Mouse (Mus musculus) intestine, embryonic 15.5 days (tissue): ENCODE data around the gene Ncoa6. TPM values are rescaled to one million over a fixed set of nuclear protein-coding genes. Genes with fewer than 3 reads are reported as not detected.

Source experiments
- ATAC-seq: fragments of 200-750 bp; cut with Nextera tagmentation; 2 replicates; pipeline ENCODE4 v1.8.0; 2017; ENCODE audit warnings: moderate TSS enrichment, moderate library complexity
- H3K27ac ChIP-seq: fragments of 300-500 bp; sonication (generic); 2 replicates; pipeline ENCODE4 v1.5.1; 2015; ENCODE audit warnings: mild to moderate bottlenecking, inconsistent platforms
- H3K27me3 ChIP-seq: fragments of 300-500 bp; sonication (generic); replicated peaks from 2 replicates; pipeline ENCODE4 v1.6.1; 2015; ENCODE audit warnings: inconsistent platforms
- H3K36me3 ChIP-seq: fragments of 300-500 bp; sonication (generic); 2 replicates; pipeline ENCODE4 v1.6.1; 2015; ENCODE audit warnings: inconsistent platforms
- H3K4me1 ChIP-seq: fragments of 300-500 bp; sonication (generic); replicated peaks from 2 replicates; pipeline ENCODE4 v1.6.1; 2015; ENCODE audit warnings: inconsistent platforms
- H3K4me2 ChIP-seq: fragments of 300-500 bp; sonication (generic); replicated peaks from 2 replicates; pipeline ENCODE4 v1.6.1; 2015; ENCODE audit warnings: mild to moderate bottlenecking, inconsistent platforms
- H3K4me3 ChIP-seq: fragments of 300-500 bp; sonication (generic); replicated peaks from 2 replicates; pipeline ENCODE4 v1.5.1; 2015; ENCODE audit warnings: inconsistent platforms
- H3K9ac ChIP-seq: fragments of 300-500 bp; sonication (generic); 2 replicates; pipeline ENCODE4 v1.6.1; 2015; ENCODE audit warnings: inconsistent platforms
- H3K9me3 ChIP-seq: fragments of 300-500 bp; sonication (generic); 2 replicates; pipeline ENCODE4 v1.6.1; 2016; ENCODE audit warnings: inconsistent platforms
- WGBS: fragments of 180-500 bp; shearing (Covaris S2); methylation state at CpG from one replicate; pipeline ENCODE4 v1.1.7; 2015; 5-methylcytosine and 5-hydroxymethylcytosine counted together
- polyA plus RNA-seq: library from polyadenylated mRNA; unstranded; fragments of >200 nt; fragmentation: Nextera tagmentation; extraction: Ambion mirVana; gene quantifications from 2 replicates; pipeline ENCODE4 v1.2.1, GENCODE M21; 2015

The Ncoa6 gene
- 15.5 and 18.2 TPM in 2 replicates for polyA plus RNA-seq

DNA sequence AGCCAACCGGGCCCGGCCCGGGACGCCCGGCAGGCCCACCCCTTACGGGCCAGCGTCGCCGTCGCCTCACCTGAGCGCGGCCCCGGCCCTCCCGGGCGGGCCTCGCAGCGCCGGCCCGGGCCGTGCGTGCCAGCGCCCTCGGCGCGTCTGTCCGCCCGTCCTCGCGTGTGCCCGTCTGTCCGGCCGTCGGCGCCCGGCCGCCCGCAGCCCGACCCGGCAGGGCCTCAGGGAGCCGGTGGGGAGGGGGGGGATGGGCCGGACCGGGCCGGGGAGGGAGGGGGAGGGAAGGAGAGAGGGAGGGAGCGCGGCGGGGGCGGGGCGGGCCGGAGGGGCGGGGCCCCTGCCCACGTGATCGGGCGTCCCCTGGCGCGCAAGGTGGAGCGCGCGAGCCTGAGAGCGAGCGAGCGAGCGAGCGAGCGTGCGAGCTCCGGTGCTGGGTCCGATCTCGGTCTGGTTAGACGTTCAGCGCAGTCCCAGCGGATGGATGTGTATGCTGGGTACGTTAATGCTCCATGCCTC lies at the start of gene Ncoa6:
Gene Ncoa6 (minus strand): TSS at position 325 of the 519 bp plus-strand sequence.
- WGBS, result under 1% methylated on average over 61 of the region's 72 CpGs
- ATAC-seq, result peak; percentile 87
- Histone ChIP-seq H3K4me2 (peak within 1 kb of the TSS; percentile 81), H3K4me1 (peaks cover 9% of the 10 kb centered on the region; the same call in 1 of the 2 replicates), H3K9me3 (no peaks in the 10 kb centered on the region), H3K4me3 (peak within 1 kb of the TSS; percentile 98), H3K27ac (peak within 1 kb of the TSS; percentile 86), H3K9ac (peak within 1 kb of the TSS; percentile 96), H3K27me3 (no peaks in the 10 kb centered on the region), H3K36me3 (no peaks in the 10 kb centered on the region)

DNA sequence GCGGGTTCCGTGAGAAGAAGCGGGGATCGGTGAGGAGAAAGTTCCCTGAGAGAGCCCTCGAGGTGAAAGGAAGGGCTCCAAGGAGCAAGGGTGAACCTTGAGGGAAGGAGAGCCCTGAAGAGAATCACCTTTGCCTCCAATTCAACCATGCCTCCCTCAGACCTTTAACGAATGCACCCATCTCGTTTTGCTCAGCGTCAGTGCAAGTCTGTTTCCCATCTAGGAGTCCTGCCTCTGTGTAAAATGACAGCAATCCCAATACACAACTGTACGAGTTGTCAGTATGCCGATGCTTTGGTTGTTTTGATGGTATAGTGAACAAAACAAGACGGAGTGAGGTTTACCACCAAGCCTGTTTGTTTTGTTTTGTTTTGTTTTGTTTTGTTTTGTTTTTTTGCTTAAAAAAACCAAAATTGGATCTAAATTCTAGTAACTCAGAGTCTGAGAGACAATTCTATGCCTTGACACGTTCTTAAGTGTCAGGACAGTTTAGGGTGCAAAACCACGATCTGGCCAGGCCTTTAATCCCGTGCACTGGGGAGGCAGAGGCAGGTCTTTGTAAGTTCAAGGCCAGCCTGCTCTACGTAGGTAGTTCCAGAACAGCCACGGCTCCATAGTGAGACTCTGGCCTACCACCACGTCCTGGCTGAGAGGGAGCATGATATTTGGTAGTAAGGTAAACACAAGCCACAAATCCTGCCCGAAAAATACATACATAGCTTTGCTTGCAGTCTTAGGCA lies 45.0 kb upstream of the Ncoa6 start:
- Histone ChIP-seq H3K9me3 (no peaks in the 10 kb centered on the region), H3K27me3 (peaks cover 6% of the 10 kb centered on the region; the same call in 1 of the 2 replicates), H3K4me1 (peaks cover 8% of the 10 kb centered on the region), H3K4me2 (peak overlapping the region; percentile 86), H3K36me3 (no peaks in the 10 kb centered on the region), H3K27ac (no peak overlapping the region), H3K4me3 (peak overlapping the region; percentile 89), H3K9ac (peak overlapping the region; percentile 68)
- no peak for ATAC-seq
- 22% methylated on average over 18 of the region's 18 CpGs for whole genome bisulfite sequencing

DNA sequence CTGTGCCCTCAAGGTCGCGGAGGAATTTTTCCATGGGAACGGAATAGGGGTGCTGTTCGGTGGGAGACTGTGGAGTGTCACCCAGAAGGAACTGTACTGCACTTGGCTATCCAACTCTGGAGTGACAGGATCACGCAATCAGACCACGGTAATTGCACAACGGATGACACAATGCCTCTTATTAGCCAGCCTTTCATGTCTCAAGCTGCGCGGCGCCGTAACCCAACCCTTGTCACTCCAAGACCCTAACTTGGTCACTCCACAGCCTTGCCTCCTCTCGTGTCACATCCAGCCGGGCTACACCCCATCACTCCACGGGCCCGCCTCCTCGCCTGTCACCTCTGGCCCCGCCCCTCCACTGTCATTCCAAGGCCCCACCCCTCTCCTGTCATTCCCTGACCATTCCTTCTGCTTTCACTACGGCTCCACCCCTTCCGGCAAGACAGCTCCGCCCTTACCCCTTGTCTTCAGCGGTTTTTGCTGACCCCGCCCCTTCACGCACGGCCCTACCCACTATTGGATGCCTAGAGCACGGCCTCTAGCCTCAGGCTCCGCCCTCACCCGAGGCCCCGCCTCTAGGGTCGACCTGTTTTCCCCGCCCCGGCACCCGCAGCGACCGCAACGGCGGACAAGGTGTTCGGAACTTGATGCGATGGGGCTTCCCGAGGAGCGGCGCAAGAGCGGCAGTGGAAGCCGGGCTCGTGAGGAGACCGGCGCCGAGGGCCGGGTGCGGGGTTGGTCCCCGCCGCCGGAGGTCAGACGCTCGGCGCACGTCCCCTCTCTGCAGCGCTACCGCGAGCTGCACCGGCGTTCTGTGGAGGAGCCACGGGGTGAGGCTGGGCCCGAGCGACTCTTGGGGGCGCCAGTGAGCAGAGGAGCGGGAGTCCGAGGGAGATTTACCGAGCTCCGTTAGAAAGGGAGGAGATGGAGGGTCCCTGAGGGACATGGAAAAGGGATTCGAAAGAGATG lies 44.0 kb upstream of the Ncoa6 start, which contains the start of the genes Acss2 and Ggt7:
Gene Acss2 (plus strand): TSS at position 494 of the 969 bp plus-strand sequence.
Gene Ggt7 (minus strand): TSS at position 783 of the 969 bp plus-strand sequence.
- H3K4me2 ChIP-seq, result peak within 1 kb of the TSS; percentile 86
- H3K4me1 ChIP-seq, result peaks cover 8% of the 10 kb centered on the region
- H3K9me3 ChIP-seq, result no peaks in the 10 kb centered on the region
- peak within 1 kb of the TSS; percentile 89 for H3K4me3 ChIP-seq
- H3K36me3 ChIP-seq, result no peaks in the 10 kb centered on the region
- 3% methylated on average over 70 of the region's 70 CpGs for WGBS
- peak; percentile 99 for ATAC-seq
- peak within 1 kb of the TSS; percentile 60 for H3K27ac ChIP-seq
- peaks cover 6% of the 10 kb centered on the region; the same call in 1 of the 2 replicates for H3K27me3 ChIP-seq
- peak within 1 kb of the TSS; percentile 68 for H3K9ac ChIP-seq

DNA sequence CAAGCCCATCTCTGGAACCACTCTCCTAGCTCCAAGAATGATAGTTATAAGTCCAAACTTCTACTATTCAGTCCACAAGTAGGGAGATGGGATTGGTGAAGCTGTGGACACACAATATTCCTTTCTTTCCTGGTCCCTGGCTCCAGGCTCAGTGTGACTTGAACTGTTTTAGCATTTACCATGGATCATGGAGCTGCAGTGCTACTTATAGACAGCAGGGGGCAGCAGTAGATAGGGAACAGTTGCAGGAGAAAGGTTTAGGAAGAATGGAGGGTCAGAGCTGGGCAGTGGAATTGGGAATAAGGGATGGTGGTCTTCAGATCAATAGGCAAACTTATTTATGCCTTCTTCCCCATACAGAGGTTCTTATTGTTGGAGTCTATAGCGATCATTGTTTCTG lies 42.2 kb upstream of the Ncoa6 start:
- Histone ChIP-seq H3K9ac (no peak overlapping the region), H3K4me3 (no peak overlapping the region), H3K4me2 (no peak overlapping the region), H3K27me3 (peaks cover 6% of the 10 kb centered on the region; the same call in 1 of the 2 replicates), H3K4me1 (peaks cover 8% of the 10 kb centered on the region), H3K9me3 (no peaks in the 10 kb centered on the region), H3K27ac (no peak overlapping the region), H3K36me3 (no peaks in the 10 kb centered on the region)
- ATAC-seq, result no peak
- WGBS, result 3% methylated on average over 1 of the region's 1 CpGs

DNA sequence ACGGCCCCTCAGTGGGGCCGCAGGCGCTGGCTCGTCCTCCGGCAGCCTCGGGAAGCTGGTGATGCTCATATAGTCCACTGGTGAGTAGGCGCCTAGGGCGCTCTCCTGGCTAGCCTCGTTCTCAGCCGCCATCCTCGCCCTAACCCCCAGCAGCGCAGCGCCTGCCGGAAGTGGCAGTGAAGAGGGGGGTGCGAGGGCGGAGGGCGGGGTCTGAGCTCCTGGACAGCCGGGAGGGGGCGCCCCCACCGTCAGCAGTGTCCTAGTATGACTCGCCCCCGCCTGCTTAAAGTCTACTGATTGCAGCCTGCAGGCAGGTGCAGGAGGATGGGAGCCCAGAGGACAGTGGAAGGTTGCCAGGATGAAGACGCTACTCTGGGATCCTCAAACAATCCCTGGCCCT lies 41.0 kb upstream of the Ncoa6 start:
- Histone ChIP-seq H3K4me1 (peaks cover 8% of the 10 kb centered on the region), H3K9me3 (no peaks in the 10 kb centered on the region), H3K36me3 (no peaks in the 10 kb centered on the region), H3K27me3 (peaks cover 6% of the 10 kb centered on the region; the same call in 1 of the 2 replicates), H3K9ac (peak overlapping the region; percentile 23), H3K4me2 (peak overlapping the region; percentile 78), H3K27ac (no peak overlapping the region), H3K4me3 (peak overlapping the region; percentile 41)
- ATAC-seq, result no peak
- 3% methylated on average over 23 of the region's 23 CpGs for whole genome bisulfite sequencing

DNA sequence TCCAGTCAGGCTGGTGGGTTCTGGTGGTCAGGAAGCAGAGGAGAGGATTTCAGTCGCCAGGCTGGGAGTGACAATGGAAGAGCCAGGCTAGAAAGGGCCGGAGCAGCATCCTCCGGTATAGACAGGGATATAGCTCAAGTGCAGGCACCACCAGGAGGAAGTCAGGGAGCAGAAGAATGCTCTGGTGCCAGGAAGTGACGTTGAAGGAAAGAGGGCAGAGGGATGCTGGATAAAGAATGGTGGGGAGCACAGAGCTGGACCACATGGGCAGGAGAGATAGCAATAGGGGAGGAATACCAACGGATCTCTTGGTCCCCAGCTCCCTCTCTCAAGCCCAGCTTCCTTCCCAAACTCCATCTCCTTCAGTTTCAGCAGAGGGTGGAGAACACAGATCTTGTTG lies 39.8 kb upstream of the Ncoa6 start:
- Histone ChIP-seq H3K27me3 (peaks cover 6% of the 10 kb centered on the region; the same call in 1 of the 2 replicates), H3K27ac (no peak overlapping the region), H3K36me3 (no peaks in the 10 kb centered on the region), H3K4me2 (0 out of 2 replicates have a peak overlapping the region, but pooled peaks have one; percentile 78), H3K9ac (no peak overlapping the region), H3K4me1 (peaks cover 8% of the 10 kb centered on the region), H3K9me3 (no peaks in the 10 kb centered on the region), H3K4me3 (no peak overlapping the region)
- WGBS, result 61% methylated on average over 5 of the region's 5 CpGs
- ATAC-seq, result no peak

DNA sequence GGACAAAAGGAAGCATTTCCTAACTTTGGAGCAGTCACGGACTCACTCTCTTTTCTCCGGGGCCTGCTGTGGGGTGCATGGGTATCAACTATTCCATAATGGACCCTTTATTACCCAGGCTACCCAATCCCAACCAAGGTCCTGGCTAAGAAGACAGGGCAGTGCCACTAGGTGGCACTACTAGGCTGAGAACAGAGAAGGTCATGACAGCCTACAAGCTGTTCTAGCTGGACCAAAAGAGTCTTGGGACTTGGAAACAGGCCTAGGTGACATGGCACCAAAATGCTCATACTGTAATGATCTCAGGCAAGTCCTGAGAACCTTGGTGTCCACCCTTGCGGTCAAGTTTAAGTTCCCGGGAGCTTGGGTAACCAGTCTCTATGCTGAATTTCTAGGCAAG lies 38.8 kb upstream of the Ncoa6 start:
- no peaks in the 10 kb centered on the region for H3K36me3 ChIP-seq
- H3K27ac ChIP-seq, result no peak overlapping the region
- no peaks in the 10 kb centered on the region for H3K9me3 ChIP-seq
- H3K4me1 ChIP-seq, result peaks cover 7% of the 10 kb centered on the region
- no peak overlapping the region for H3K4me3 ChIP-seq
- no peak overlapping the region for H3K4me2 ChIP-seq
- WGBS, result 58% methylated on average over 4 of the region's 4 CpGs
- no peak for ATAC-seq
- H3K9ac ChIP-seq, result no peak overlapping the region
- H3K27me3 ChIP-seq, result peaks cover 6% of the 10 kb centered on the region; the same call in 1 of the 2 replicates

DNA sequence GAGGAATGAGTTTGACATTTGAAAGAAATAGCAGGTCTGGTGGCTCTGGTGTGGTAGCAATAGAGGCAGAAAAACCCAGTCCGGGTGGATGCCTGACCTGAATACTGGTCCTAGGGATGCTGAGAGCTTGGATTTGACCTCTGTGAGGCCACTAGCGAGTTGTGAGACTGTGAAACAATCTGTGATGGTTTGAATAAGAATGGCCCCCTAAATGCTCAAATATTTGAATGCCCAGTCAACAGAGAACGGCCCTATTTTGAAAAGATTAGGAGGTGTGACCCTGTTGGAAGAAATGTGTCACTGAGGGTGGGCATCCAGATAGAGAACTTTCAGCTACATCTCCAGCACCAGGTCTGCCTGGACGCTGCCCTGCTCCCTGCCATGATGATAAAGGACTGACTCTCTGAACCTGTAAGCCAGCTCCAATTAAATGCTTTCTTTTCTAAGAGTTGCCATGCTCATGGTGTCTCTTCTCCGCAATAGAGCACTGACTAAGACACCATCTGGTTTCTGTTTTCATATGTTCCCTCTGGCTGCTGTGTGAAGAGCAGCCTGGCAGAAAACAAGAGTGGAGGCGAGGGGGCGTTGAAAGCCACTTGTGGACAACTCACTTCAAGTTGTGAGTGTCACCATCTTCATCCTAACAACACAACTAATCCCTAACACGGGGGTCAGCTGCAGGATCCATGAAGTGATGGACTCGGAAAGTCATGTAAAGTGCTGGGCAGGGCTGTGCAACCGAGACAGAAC lies 34.2 kb upstream of the Ncoa6 start:
- WGBS, result 81% methylated on average over 10 of the region's 10 CpGs
- Histone ChIP-seq H3K4me1 (no peaks in the 10 kb centered on the region), H3K4me3 (no peak overlapping the region), H3K27me3 (no peaks in the 10 kb centered on the region), H3K4me2 (no peak overlapping the region), H3K9ac (no peak overlapping the region), H3K27ac (no peak overlapping the region), H3K9me3 (no peaks in the 10 kb centered on the region), H3K36me3 (no peaks in the 10 kb centered on the region)
- no peak for ATAC-seq

DNA sequence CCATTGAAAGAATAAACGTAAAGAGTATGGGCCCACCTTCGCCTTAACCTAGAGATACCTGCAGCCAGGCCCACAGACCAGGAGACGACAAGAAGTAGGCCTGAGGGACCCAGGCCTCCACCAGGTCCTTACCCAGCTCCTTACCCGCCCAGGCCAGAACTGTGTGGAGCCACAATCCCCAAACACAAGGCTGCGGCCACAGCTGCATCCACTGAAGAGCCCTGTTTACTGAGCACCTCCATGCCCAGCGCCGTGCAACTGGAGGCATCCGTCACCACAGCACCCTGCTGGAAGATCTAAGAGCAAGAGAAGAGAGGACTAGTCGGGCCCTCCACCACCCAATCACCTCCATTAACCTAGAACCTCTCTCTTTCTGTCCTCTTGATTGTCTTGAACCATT lies 32.1 kb upstream of the Ncoa6 start:
- Histone ChIP-seq H3K4me3 (no peak overlapping the region), H3K4me1 (no peaks in the 10 kb centered on the region), H3K4me2 (no peak overlapping the region), H3K36me3 (no peaks in the 10 kb centered on the region), H3K9ac (no peak overlapping the region), H3K27me3 (no peaks in the 10 kb centered on the region), H3K9me3 (no peaks in the 10 kb centered on the region), H3K27ac (no peak overlapping the region)
- ATAC-seq, result no peak
- 89% methylated on average over 9 of the region's 9 CpGs for WGBS

DNA sequence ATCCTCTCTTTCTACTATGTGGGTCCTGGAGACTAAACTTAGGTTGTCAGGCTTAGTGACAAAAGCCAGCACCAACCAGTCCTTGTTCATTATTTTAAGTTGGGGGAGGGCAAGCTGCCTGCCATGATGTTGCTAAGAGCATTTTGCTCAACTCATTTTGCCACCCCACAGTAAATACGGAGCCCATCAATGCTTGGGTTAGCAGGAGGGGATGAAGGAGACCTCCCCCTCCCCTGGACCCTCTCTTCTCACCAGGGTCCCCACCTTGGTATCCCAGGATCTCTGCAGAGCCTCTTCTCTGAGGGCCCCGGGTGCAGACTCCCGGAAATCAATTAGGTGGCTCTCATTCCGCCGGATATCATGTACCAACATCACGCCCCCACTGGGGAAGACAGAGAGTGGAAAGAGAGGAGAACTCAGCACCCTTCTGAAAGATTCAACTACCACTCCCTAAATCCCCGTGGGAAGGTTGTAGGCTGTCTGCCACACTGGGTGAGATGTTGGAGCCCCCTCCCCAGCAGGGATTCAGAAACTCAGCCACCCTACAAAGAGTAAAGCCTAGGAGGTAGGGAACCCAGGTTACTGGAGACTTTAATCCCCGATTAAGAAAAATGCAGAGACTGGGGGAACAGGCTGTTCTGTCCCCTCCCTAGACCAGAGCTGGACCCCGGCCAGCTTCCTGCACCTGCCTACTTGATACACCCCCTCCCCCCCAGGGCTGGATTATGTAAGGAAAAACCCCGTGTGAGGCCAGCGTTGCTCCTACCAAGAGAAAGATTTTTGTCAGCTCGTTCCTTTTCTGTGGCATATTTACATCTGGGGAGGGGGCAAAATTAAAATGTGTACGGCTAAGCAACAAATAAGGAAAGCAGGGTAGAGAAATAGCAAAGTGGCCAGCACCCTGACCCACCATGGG lies 31.0 kb upstream of the Ncoa6 start:
- no peak overlapping the region for H3K27ac ChIP-seq
- WGBS, result 57% methylated on average over 13 of the region's 13 CpGs
- H3K4me3 ChIP-seq, result no peak overlapping the region
- ATAC-seq, result no peak
- no peak overlapping the region for H3K9ac ChIP-seq
- H3K4me1 ChIP-seq, result no peaks in the 10 kb centered on the region
- H3K27me3 ChIP-seq, result no peaks in the 10 kb centered on the region
- no peak overlapping the region for H3K4me2 ChIP-seq
- H3K36me3 ChIP-seq, result no peaks in the 10 kb centered on the region
- no peaks in the 10 kb centered on the region for H3K9me3 ChIP-seq

DNA sequence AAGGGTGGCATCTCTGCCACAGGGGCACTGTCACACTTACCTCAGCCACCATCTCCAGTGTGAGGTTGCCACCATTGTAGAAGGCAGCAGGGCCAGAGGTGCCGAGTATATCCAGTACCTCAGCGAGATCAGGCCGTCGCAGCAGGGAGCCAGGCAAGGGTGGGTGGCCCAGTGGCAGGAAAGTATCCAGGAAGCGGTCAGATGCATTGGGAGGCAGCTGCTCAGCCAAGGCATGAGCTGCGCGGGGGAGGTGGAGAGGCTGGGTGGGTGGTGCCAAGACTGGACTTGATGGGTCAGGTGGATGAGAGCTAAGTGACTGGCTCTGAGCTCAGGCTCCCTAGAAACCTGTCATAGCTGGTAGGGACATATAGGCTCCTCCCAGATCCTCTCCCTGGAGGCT lies 28.9 kb upstream of the Ncoa6 start:
- no peak overlapping the region for H3K4me2 ChIP-seq
- no peak for ATAC-seq
- no peaks in the 10 kb centered on the region for H3K9me3 ChIP-seq
- no peak overlapping the region for H3K9ac ChIP-seq
- no peak overlapping the region for H3K27ac ChIP-seq
- H3K36me3 ChIP-seq, result no peaks in the 10 kb centered on the region
- 71% methylated on average over 7 of the region's 7 CpGs for WGBS
- H3K4me3 ChIP-seq, result no peak overlapping the region
- no peaks in the 10 kb centered on the region for H3K27me3 ChIP-seq
- no peaks in the 10 kb centered on the region for H3K4me1 ChIP-seq
